In the genomic region with DNA sequence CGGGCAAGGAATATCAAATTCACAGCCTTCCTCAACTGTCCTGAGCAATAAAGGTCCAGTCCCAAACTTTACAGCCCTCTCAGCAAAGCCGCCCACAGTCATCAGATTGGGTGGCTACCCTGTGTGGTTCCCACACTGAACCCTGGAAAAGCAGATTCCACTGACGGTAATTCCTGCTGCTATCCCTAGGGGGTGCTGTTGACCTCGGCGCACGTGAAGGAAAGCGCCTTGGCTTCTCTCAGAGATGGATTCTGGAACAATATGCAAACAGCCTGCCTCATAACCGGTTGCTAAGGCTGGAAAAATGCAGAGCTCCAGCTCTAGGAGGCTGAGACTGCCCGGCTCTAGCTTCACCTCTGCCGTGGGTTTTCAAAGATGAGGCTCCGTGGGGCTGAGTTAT, we compare ENCODE assay signal across 9 mouse cellular contexts. TPM values are rescaled to one million over a fixed set of nuclear protein-coding genes. Genes with fewer than 3 reads are reported as not detected.
DNase-seq lines count a peak whose midpoint lies in the region; ATAC-seq and TF ChIP-seq lines count a peak whose summit lies in the region.
"Had no signal": no experiment of that assay in that cellular context is flagged by ENCODE, and none has a peak within 500 bp of the region (broad histone marks: within the 10 kb centered on the region; RNA-seq: fewer than 3 reads in every experiment).

No protein-coding gene starts in this region.

- H3K27me3 ChIP-seq in stomach, postnatal 0 days (ENCODE audit: control insufficient read depth, insufficient read depth, low read length) = no peaks in the 10 kb centered on the region
- H3K27me3 ChIP-seq: limb, embryonic 13.5 days had no signal

- ATAC-seq in stomach, postnatal 0 days (ENCODE audit: low FRiP score, low TSS enrichment) = no peak

- no peaks in the 10 kb centered on the region for H3K36me3 ChIP-seq in stomach, postnatal 0 days (ENCODE audit: control insufficient read depth, insufficient read depth, low read length)
- H3K36me3 ChIP-seq: limb, embryonic 13.5 days had no signal

- DNase-seq in adrenal gland, postnatal 25 days = peak; percentile 8
- DNase-seq in adrenal gland, adult 8-10 months = no peak
- no peak for DNase-seq in layer of hippocampus, adult 2 months (ENCODE audit: low spot score in 2 of 2)
- no peak for DNase-seq in layer of hippocampus, postnatal 36 days
- peak; percentile 19 to 51 for DNase-seq in heart, postnatal 36 days
- no peak for DNase-seq in stomach, postnatal 0 days (ENCODE audit: low spot score)
- no peak for DNase-seq in c-Kit-positive CD71-positive TER-119-positive erythroid progenitor cells, embryonic 14.5 days (ENCODE audit: low spot score)

- peak; percentile 86 for TF ChIP-seq CTCF in layer of hippocampus, adult 2 months (conservative IDR thresholded peaks at IDR 0.05)
- TF ChIP-seq CTCF in bone marrow macrophage, adult 2 months (IDR thresholded peaks at IDR 0.05; ENCODE audit: low read depth, low read length) = peak; percentile 45
- peak; percentile 81 for TF ChIP-seq CTCF in stomach, postnatal 0 days (IDR thresholded peaks at IDR 0.05; ENCODE audit: low read depth)

- no peak overlapping the region for H3K9ac ChIP-seq in stomach, postnatal 0 days (ENCODE audit: low read length)
- H3K9ac ChIP-seq: limb, embryonic 13.5 days had no signal

- 48% methylated on average over 11 of the region's 11 CpGs for WGBS in stomach, postnatal 0 days

- H3K27ac ChIP-seq in layer of hippocampus, adult 2 months = no peak overlapping the region
- no peak overlapping the region for H3K27ac ChIP-seq in bone marrow macrophage, adult 2 months (ENCODE audit: insufficient read depth, low read depth, low read length)
- H3K27ac ChIP-seq in stomach, postnatal 0 days (replicated peaks) = no peak overlapping the region
- H3K27ac ChIP-seq: limb, embryonic 13.5 days had no signal

- H3K4me2 ChIP-seq in stomach, postnatal 0 days (replicated peaks; ENCODE audit: low read depth) = no peak overlapping the region
- H3K4me2 ChIP-seq: limb, embryonic 13.5 days had no signal

- H3K4me1 ChIP-seq in bone marrow macrophage, adult 2 months (ENCODE audit: control insufficient read depth, insufficient read depth, low read length) = no peaks in the 10 kb centered on the region
- H3K4me1 ChIP-seq in stomach, postnatal 0 days (replicated peaks; ENCODE audit: control insufficient read depth, insufficient read depth) = no peaks in the 10 kb centered on the region
- H3K4me1 ChIP-seq: limb, embryonic 13.5 days had no signal

- intact Hi-C loops in heart, postnatal 36 days (cut with DNase I) = no loop called here

- no peaks in the 10 kb centered on the region for H3K9me3 ChIP-seq in stomach, postnatal 0 days (ENCODE audit: control insufficient read depth, low read length)
- H3K9me3 ChIP-seq: limb, embryonic 13.5 days had no signal

- no peak for TF ChIP-seq POLR2A in bone marrow macrophage, adult 2 months (IDR thresholded peaks at IDR 0.05; ENCODE audit: borderline replicate concordance, low read depth, low read length)

- no peak for TF ChIP-seq EP300 in stomach, postnatal 0 days (optimal IDR thresholded peaks at IDR 0.05)

- no peak overlapping the region for H3K4me3 ChIP-seq in layer of hippocampus, adult 2 months
- no peak overlapping the region for H3K4me3 ChIP-seq in bone marrow macrophage, adult 2 months (ENCODE audit: insufficient read depth, low read length)
- no peak overlapping the region for H3K4me3 ChIP-seq in stomach, postnatal 0 days (ENCODE audit: low read depth, low read length)
- H3K4me3 ChIP-seq: limb, embryonic 13.5 days had no signal

RNA-seq across cellular contexts. Expression of gene Hspa4, which starts 57.1 kb away (rescaled TPM):
- 179 and 185 TPM in 2 replicates for total RNA-seq in adrenal gland, postnatal 25 days (2021)
- total RNA-seq in adrenal gland, adult 8-10 months (2022) = 100 to 1,000 TPM; 164 to 203 (median 190) TPM
- total RNA-seq in layer of hippocampus, adult 2 months (2021) = 100 to 1,000 TPM; 165 to 179 TPM
- total RNA-seq in layer of hippocampus, postnatal 36 days (2021) = 100 to 1,000 TPM; 182 to 194 TPM
- 111 and 118 TPM in 2 replicates for polyA plus RNA-seq in bone marrow macrophage, adult 2 months (2012; ENCODE audit: insufficient read depth, insufficient read length, missing spikeins)
- 100 to 1,000 TPM; 125 to 126 TPM for total RNA-seq in heart, postnatal 36 days (2021)
- polyA plus RNA-seq in stomach, postnatal 0 days (2015; fragmentation: Nextera tagmentation; extraction: Ambion mirVana) = 53.6 and 59.9 TPM in 2 replicates

Comparison
In these comparisons a context has a peak if more than half of its experiments do, and no peak if none do; other contexts are left out.
1. DNase-seq: peak in adrenal gland, postnatal 25 days (single experiment) and heart, postnatal 36 days (2 of 2); none in adrenal gland, adult 8-10 months (single experiment), layer of hippocampus, adult 2 months (0 of 2), layer of hippocampus, postnatal 36 days (0 of 2), stomach, postnatal 0 days (single experiment) and c-Kit-positive CD71-positive TER-119-positive erythroid progenitor cells, embryonic 14.5 days (single experiment).
2. Peak in every context shown above with its lines, with median percentiles within 50 percentile points of each other: CTCF ChIP-seq.